Mouse (Mus musculus) erythroblast, embryonic 14.5 days (primary cell): ENCODE data around the gene Cfap61.

ENCODE experiments used
- GATA1 ChIP-seq: IDR thresholded peaks from 2 replicates; pipeline ENCODE4 v1.6.1; 2012; ENCODE audit warnings: low read length, inconsistent platforms, mixed read lengths
- TAL1 ChIP-seq: IDR thresholded peaks from 3 replicates; pipeline ENCODE4 v1.6.1; 2012; ENCODE audit warnings: low read length, inconsistent platforms, mixed read lengths

GRCm38 (mm10) chr2:146049339-146049738 is 114.8 kb downstream of the Cfap61 start:
- TF ChIP-seq GATA1 (no peak), TAL1 (no peak)
